Mouse (Mus musculus) spleen, adult 10 weeks (tissue): ENCODE results near the gene Skint7. TPM values are rescaled to one million over a fixed set of nuclear protein-coding genes. Genes with fewer than 3 reads are reported as not detected.

ENCODE experiments used
- polyA plus RNA-seq: library from polyadenylated mRNA; stranded (reverse); fragments of 350-450 nt; fragmentation: Illumina TruSeq; extraction: RNeasy Lipid Tissue Mini Kit (QIAGEN cat#74804); gene quantifications from one replicate; pipeline ENCODE4 v1.2.3, GENCODE M21; 2015; ENCODE audit warnings: low replicate concordance; ENCODE audit not compliant: insufficient read depth

Gene Skint7
- polyA plus RNA-seq, result not detected

GRCm38 (mm10) chr4:111972623-111973022 is at the start of gene Skint7:
Gene Skint7 (plus strand): TSS chr4:111972923.

DNA sequence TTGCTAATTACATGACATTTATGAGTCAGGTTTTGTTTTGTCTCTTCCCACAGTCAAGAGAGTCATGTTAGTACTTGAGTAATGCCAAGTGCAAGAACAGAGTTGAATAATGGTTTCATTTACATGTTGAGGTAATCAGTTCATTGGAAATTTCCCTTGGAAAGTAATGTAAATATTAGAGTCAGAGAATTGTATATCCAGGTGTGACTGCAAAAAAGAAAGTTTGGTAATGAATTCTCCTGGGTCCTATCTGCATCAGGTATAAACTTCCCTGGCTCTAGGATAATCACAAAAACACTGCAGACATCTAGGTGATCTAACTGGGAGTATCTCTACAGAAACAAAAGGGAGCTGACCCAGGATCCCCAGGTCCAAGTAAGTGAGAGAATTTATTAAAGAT is 33.2 kb downstream of the Skint7 start, which contains the start of gene Skint1:
Gene Skint1, plus strand, starts transcription at position 301 of the 400 bp plus-strand sequence.

Other genes starting within 250 kb of the Skint7 start
- not detected for gene Slc5a9, start 70.0 kb upstream of the Skint7 start, polyA plus RNA-seq
- not detected for gene Skint8, start 53.5 kb upstream of the Skint7 start, polyA plus RNA-seq
- not detected for gene Skint1, start 33.3 kb downstream of the Skint7 start, polyA plus RNA-seq
- not detected for gene Skint4, start 99.1 kb downstream of the Skint7 start, polyA plus RNA-seq